Mouse (Mus musculus): Measurements from ENCODE around the gene Magi2.

DNA sequence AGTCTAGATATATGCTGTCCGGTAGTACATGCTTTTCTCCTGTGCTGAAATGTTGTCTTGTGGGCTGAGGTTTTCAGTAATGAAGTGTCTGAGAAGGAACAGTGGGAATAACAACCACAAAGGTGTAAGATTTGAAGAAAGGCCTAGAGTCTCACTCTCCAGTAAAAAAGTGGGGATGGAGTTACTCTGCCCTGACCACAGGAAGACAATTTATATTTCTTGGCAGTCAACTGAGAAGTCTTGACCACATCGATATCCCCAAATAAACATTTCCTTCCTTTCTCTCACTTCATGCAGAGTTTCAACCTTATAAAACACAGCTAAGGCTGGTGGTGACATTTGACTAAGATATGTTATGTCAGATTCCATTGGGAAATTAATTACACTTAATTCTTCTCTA is 636.0 kb downstream of the Magi2 start:
- TF ChIP-seq CTCF (IDR thresholded peaks at IDR 0.05; ENCODE audit: extremely low read depth, insufficient read length, insufficient replicate concordance, low read depth, low read length) (no peak), POLR2A (IDR thresholded peaks at IDR 0.05; ENCODE audit: low read depth, low read length) (no peak)
